Mouse (Mus musculus): Measurements from ENCODE around the gene Rab3b.

Rab3b gene

GRCm38 (mm10) chr4:108950201-108950600 is 71.3 kb downstream of the Rab3b start:
- no peak for DNase-seq (ENCODE audit: low read depth, low spot score)

- peak; percentile 36 for DNase-seq (ENCODE audit: low read depth, low spot score)
These were observed 72.8 kb downstream of the Rab3b start for GRCm38 (mm10) chr4:108951663-108952062.

- no peak for DNase-seq (ENCODE audit: low read depth, low spot score)
These were observed 80.8 kb downstream of the Rab3b start for GRCm38 (mm10) chr4:108959696-108960095.

GRCm38 (mm10) chr4:108960619-108961460 is 82.0 kb downstream of the Rab3b start:
- DNase-seq (ENCODE audit: low read depth, low spot score) = no peak

GRCm38 (mm10) chr4:108963017-108963416 is 84.2 kb downstream of the Rab3b start:
- DNase-seq (ENCODE audit: low read depth, low spot score) = peak; percentile 27

GRCm38 (mm10) chr4:108969517-108969916 is 90.7 kb downstream of the Rab3b start:
- no peak for DNase-seq (ENCODE audit: low read depth, low spot score)

- no peak for DNase-seq (ENCODE audit: low read depth, low spot score)
These were observed 92.2 kb downstream of the Rab3b start for GRCm38 (mm10) chr4:108971054-108971453.

- peak; percentile 87 for DNase-seq (ENCODE audit: low read depth, low spot score)
These were observed 97.7 kb downstream of the Rab3b start for GRCm38 (mm10) chr4:108976458-108977071.

- DNase-seq (ENCODE audit: low read depth, low spot score) = no peak
These were observed 108.1 kb downstream of the Rab3b start for GRCm38 (mm10) chr4:108986833-108987472.

- DNase-seq (ENCODE audit: low read depth, low spot score) = no peak
These were observed 108.6 kb downstream of the Rab3b start for GRCm38 (mm10) chr4:108987473-108987842.

GRCm38 (mm10) chr4:108989430-108989829 is 110.6 kb downstream of the Rab3b start:
- no peak for DNase-seq (ENCODE audit: low read depth, low spot score)

- no peak for DNase-seq (ENCODE audit: low read depth, low spot score)
These were observed 111.2 kb downstream of the Rab3b start for GRCm38 (mm10) chr4:108990032-108990431.

GRCm38 (mm10) chr4:108990571-108990970 is 111.7 kb downstream of the Rab3b start:
- no peak for DNase-seq (ENCODE audit: low read depth, low spot score)

- no peak for DNase-seq (ENCODE audit: low read depth, low spot score)
These were observed 112.9 kb downstream of the Rab3b start for GRCm38 (mm10) chr4:108991811-108992210.

Data from brain, adult 2 months (tissue).